Mouse (Mus musculus): ENCODE measurements around the gene Cebpb.

The Cebpb gene

GRCm38 (mm10) chr2:167721159-167721882 is 32.6 kb downstream of the Cebpb start:
- no peak for DNase-seq (ENCODE audit: low read depth, low spot score)

GRCm38 (mm10) chr2:167722538-167722937 is 33.8 kb downstream of the Cebpb start:
- DNase-seq (ENCODE audit: low read depth, low spot score), result no peak

GRCm38 (mm10) chr2:167723589-167724206 is 35.0 kb downstream of the Cebpb start:
- DNase-seq (ENCODE audit: low read depth, low spot score), result no peak

DNA sequence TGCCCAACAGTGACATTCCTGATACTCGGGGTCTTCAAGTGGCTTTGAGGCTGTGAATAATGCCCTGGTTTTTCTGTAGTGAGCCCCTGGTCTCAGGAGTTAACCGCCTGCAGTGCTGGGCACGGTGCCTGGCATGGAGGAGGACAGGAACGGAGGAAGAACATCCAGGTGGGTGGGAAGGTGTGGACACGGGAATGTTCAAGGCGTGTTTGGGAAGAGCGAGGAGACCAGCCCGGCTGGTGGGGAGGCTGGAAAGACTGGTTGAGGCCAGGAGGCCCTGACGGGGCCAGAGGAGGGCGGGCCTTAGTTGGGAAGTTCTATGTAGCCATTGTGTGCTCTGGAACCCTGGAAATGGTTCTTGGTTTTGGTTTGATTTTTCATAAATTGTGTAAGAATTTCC is 37.2 kb downstream of the Cebpb start:
- no peak for DNase-seq (ENCODE audit: low read depth, low spot score)

GRCm38 (mm10) chr2:167727161-167727560 is 38.4 kb downstream of the Cebpb start:
- no peak for DNase-seq (ENCODE audit: low read depth, low spot score)

GRCm38 (mm10) chr2:167730036-167730435 is 41.3 kb downstream of the Cebpb start:
- no peak for DNase-seq (ENCODE audit: low read depth, low spot score)

GRCm38 (mm10) chr2:167731149-167731548 is 42.4 kb downstream of the Cebpb start:
- no peak for DNase-seq (ENCODE audit: low read depth, low spot score)

DNA sequence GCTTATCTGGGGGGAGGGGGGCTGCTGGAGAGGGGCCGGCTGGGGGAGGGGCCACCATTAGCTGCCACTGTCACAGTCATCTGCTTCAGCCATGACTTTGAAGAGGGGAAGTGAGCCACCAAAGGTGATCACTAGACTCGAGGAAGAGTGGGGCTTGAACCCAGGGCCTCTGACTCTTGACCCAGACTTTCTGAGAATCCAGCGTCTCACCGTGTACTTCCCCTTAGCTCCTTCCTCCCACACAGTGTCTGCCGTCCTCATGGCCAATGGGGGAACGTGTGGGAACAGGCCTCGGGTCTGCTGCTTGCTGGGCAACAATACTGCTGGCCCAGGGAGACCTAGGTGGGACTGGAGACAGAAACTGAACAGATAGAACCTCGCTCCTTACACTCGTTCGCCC is 46.1 kb downstream of the Cebpb start:
- no peak for DNase-seq (ENCODE audit: low read depth, low spot score)

DNA sequence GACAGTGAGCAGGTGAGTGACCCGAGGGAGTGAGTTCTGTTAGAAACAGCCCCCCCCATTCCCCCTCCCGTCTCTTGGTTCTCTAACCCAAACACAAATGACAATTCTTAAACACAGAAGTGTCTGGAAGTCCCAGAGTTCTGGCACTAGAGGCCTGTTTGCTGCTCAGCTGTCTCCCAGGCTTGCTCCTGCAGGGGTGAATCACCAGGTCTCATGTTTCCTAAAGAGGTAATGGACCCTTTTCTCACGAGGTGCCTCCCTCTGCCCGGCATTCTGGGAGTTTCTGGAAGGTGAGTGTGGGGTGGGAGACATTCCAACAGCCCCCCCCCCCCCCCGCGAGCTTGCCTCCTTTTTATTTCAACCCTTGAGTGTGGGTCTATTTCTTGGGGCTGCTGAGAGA is 50.3 kb downstream of the Cebpb start:
- DNase-seq (ENCODE audit: low read depth, low spot score), result no peak
